Mouse (Mus musculus): Measurements from ENCODE around the gene Tmem151a.

Tmem151a gene

GRCm38 (mm10) chr19:5045531-5045930 lies 39.8 kb downstream of the Tmem151a start:
- no peak for DNase-seq (ENCODE audit: low spot score in 2 of 2)

- no peak for DNase-seq (ENCODE audit: low spot score in 2 of 2)
Observed at GRCm38 (mm10) chr19:5041588-5041987, 43.7 kb downstream of the Tmem151a start.

GRCm38 (mm10) chr19:5040862-5041523 lies 44.3 kb downstream of the Tmem151a start, which contains the start of gene Brms1:
TSS of gene Brms1 (plus strand) at chr19:5041354.
- peak; percentile 79 to 92 for DNase-seq (ENCODE audit: low spot score in 2 of 2)

GRCm38 (mm10) chr19:5039301-5040114 lies 45.8 kb downstream of the Tmem151a start:
- no peak for DNase-seq (ENCODE audit: low spot score in 2 of 2)

- DNase-seq (ENCODE audit: low spot score in 2 of 2) = peak; percentile 69 to 87
Observed at GRCm38 (mm10) chr19:5038709-5039156, 46.6 kb downstream of the Tmem151a start, which contains the start of the genes B4gat1 and AC124502.3. TSS of gene B4gat1 (plus strand) at chr19:5038826. TSS of gene AC124502.3 (plus strand) at chr19:5038891.

- peak; percentile 35 to 63 for DNase-seq (ENCODE audit: low spot score in 2 of 2)
Observed at GRCm38 (mm10) chr19:5037678-5038571, 47.4 kb downstream of the Tmem151a start.

GRCm38 (mm10) chr19:5036577-5036976 lies 48.8 kb downstream of the Tmem151a start:
- no peak for DNase-seq (ENCODE audit: low spot score in 2 of 2)

GRCm38 (mm10) chr19:5032686-5033085 lies 52.6 kb downstream of the Tmem151a start:
- DNase-seq (ENCODE audit: low spot score in 2 of 2) = no peak

- DNase-seq (ENCODE audit: low spot score in 2 of 2) = no peak
Observed at GRCm38 (mm10) chr19:5026111-5026510, 59.2 kb downstream of the Tmem151a start.

GRCm38 (mm10) chr19:5023621-5024479 lies 61.5 kb downstream of the Tmem151a start, which contains the start of gene Slc29a2:
TSS of gene Slc29a2 (plus strand) at chr19:5023860.
- DNase-seq (ENCODE audit: low spot score in 2 of 2) = peak; percentile 69 to 88

GRCm38 (mm10) chr19:5021416-5021815 lies 63.9 kb downstream of the Tmem151a start:
- DNase-seq (ENCODE audit: low spot score in 2 of 2) = no peak
